Mouse (Mus musculus) left cerebral cortex, adult 9 months (tissue): Measurements from ENCODE around the gene BC030867.
"Not testable (repeated sequence)": the region's sequence is repeated elsewhere in the genome, so short reads cannot be mapped to it uniquely, and the experiment has no call there.

Experiments used
- DNase-seq, 2 experiments: peaks; one replicate each; pipeline ENCODE4 v3.0.0; 2022; ENCODE audit warnings: low spot score in 2 of 2

BC030867 gene

GRCm38 (mm10) chr11:102249351-102250090 lies 839 bp downstream of the BC030867 start:
- no peak for DNase-seq

- peak in 1 of 2 experiments; percentile 16 for DNase-seq
Observed at GRCm38 (mm10) chr11:102257514-102257913, 8.8 kb downstream of the BC030867 start.

GRCm38 (mm10) chr11:102258095-102258494 lies 9.4 kb downstream of the BC030867 start:
- no peak for DNase-seq

- DNase-seq = no peak
Observed at GRCm38 (mm10) chr11:102258521-102258920, 9.8 kb downstream of the BC030867 start.

GRCm38 (mm10) chr11:102263211-102263610 lies 14.5 kb downstream of the BC030867 start:
- no peak for DNase-seq

- no peak for DNase-seq
Observed at GRCm38 (mm10) chr11:102265816-102266215, 17.1 kb downstream of the BC030867 start.

GRCm38 (mm10) chr11:102266631-102267355 lies 18.1 kb downstream of the BC030867 start:
- no peak for DNase-seq

DNA sequence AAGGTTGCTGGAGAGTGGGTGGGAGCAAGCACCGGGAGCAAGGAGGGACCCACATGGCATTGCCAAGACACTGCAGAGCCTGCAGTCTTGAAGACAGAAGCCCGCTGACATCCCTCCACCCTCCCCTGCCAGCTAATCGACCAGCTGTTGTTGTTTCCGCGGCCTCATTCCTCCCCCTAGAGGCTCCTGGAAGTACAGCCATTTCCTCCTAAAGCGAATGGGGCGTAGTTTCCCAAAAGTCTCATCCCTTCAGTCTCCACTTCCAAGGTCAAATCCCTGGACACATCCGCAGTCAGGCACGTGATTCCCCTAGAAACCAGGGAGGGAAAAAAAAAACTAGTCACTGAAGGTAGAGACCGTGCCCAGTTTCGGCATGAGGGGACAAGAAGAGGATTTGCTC lies 18.8 kb downstream of the BC030867 start:
- peak in 1 of 2 experiments; percentile 74 for DNase-seq

GRCm38 (mm10) chr11:102268520-102269244 lies 20.0 kb downstream of the BC030867 start, which contains the start of gene Asb16:
Asb16 (plus strand) TSS chr11:102268743.
- DNase-seq = no peak

DNA sequence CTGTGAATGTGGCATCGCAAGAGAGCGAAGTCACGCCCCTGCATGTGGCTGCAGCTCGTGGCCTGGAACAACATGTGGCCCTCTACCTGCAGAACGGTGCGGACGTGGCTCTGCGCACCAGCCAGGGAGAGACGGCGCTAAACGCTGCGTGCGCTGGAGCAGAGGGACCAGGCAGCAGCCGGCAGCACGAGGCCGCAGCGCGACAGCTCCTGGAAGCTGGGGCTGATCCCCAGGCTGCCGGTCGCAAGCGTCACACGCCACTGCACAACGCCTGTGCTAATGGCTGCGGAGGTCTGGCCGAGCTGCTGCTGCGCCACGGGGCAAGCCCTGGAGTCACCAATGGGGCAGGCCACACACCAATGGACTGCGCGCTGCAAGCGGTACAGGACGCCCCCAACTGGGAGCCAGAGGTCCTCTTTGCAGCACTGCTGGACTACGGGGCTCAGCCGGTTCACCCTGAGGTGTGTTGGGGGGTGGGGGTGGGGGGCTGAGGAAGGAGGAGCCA lies 27.8 kb downstream of the BC030867 start:
- DNase-seq = no peak

GRCm38 (mm10) chr11:102277754-102278153 lies 29.1 kb downstream of the BC030867 start:
- DNase-seq = no peak

DNA sequence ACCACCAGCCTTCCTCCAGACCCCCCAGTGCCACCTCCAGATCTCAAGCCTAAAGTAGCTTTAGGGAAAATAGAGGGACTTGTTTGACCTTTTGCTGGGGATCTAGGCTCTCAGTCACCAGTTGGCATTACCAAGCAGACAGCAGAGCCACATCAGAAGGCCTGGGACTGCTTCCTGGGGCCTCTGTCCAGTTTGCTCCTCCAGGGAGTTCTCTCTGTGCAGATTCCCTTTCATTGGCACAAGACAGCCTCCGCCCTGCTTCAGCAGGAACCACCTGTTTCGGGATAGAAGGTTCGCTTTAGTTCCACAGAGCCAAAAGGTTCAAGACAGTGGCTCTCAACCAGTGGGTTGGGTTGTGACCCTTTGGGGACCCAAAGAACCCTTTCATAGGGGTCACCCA lies 30.9 kb downstream of the BC030867 start:
- DNase-seq = no peak

GRCm38 (mm10) chr11:102280267-102280666 lies 31.6 kb downstream of the BC030867 start:
- not testable (repeated sequence) for DNase-seq

GRCm38 (mm10) chr11:102283922-102284321 lies 35.2 kb downstream of the BC030867 start:
- no peak for DNase-seq

GRCm38 (mm10) chr11:102284501-102285094 lies 35.9 kb downstream of the BC030867 start, which contains the start of gene Tmub2:
Tmub2 (plus strand) TSS chr11:102284931.
- peak; percentile 95 to 98 for DNase-seq

DNA sequence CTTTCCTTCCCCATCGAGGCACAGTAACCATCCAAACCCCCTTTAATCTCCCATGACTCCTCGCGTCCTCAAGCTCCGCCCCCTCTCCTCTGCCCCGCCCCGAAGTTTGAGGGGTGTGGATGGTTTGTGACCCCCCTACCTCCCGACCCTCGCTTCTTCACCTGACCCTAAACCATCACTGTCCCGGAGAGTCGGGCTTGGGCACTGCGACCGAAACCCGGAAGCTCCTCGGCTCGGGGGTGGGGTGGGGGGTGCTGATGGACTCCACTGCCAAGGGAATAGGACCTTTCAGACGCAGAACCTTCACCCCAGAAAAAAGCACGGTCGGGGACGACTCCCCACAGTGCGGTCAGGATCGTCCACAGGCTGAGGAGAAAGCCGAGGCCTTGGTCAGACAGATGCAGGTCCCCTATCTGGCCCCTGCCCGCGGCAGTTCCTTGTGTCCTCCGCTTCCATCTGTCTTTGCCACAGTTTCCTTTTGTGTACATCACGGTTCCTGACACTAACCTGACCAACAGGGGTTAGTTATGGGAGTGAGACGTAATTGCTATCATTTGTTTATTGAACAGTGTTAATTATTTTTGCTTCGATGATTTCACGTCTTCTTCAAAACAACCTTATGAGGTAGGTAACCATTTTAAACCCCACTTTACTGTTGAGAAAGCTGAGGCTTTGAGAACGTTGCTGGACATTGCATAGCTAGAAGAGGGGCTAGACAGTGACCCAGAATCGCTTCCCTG lies 36.6 kb downstream of the BC030867 start:
- no peak for DNase-seq

DNA sequence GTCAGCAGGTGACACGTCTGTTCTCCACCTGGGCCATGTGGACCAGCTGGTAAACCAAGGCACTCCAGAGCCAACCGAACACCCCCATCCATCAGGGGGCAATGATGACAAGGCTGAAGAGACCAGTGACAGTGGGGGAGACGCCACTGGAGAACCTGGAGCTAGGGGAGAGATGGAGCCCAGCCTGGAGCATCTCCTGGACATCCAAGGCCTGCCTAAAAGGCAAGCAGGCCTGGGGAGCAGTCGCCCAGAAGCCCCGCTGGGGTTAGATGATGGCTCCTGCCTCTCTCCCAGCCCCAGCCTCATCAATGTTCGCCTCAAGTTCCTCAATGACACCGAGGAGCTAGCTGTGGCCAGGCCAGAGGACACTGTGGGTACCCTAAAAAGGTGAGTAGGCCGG lies 38.8 kb downstream of the BC030867 start:
- DNase-seq = no peak

- DNase-seq = no peak
Observed at GRCm38 (mm10) chr11:102288027-102288804, 39.5 kb downstream of the BC030867 start.

- no peak for DNase-seq
Observed at GRCm38 (mm10) chr11:102288913-102289312, 40.2 kb downstream of the BC030867 start.

GRCm38 (mm10) chr11:102289511-102290100 lies 40.9 kb downstream of the BC030867 start:
- DNase-seq = no peak
